Mouse (Mus musculus): ENCODE results near the gene Dtymk. TPM values are rescaled to one million over a fixed set of nuclear protein-coding genes. Genes with fewer than 3 reads are reported as not detected.
A peak's percentile ranks its signal among the peaks of the same experiment; 100 is the strongest.

Gene Dtymk
- polyA plus RNA-seq, 1 experiment, result 81.4 TPM

DNA sequence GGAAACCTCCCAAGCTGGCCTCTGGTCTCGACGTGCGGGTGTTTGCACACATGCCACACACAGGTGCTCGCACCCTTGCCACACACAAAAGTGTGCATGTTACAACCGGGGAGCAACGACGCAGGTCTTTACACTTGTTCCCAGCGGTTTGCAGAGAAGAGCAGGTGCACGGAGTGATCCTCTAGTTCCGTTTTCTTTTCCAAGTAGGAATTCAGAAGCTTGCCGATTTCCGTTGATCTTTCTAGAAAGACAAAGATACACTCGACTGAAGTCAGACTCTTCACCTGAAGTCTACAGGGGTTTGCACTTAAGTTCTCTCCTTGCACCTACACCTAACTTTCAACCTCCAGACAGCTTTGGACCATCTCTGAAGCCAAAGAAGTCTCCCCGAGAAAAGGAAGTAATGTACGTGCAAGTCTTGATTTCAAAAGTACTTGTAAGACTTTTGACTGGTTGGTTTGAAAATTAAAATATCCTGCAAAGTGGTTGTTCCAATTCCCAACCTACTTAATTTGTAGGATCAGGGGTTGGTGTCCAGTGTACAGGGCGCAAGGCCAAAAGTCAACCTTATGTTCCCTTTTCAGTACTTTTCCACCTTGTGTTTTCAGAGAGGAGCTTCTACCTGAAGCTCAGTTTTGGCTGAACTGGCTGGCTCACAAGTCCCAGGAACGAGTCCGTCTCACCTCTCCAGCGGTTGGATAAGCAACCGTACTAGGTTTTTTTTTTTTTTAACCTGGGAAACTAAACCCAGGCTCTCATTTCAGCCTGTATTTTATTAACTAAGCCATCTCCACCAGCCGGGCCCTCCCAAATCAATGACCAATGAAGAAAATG is 847 bp downstream of the Dtymk start:
- Histone ChIP-seq H3K27me3 (ENCODE audit: control insufficient read depth, insufficient read depth, insufficient read length) (no peaks in the 10 kb centered on the region), H3K4me2 (ENCODE audit: low read depth) (peak overlapping the region; percentile 86), H3K36me3 (ENCODE audit: control insufficient read depth, insufficient read depth) (peaks cover 6% of the 10 kb centered on the region), H3K4me3 (peak overlapping the region; percentile 63), H3ac (ENCODE audit: control insufficient read depth, insufficient read length) (peak overlapping the region; percentile 86), H3K79me2 (ENCODE audit: control insufficient read depth, insufficient read depth) (peaks cover 29% of the 10 kb centered on the region)
- TF ChIP-seq REST (IDR thresholded peaks at IDR 0.05; ENCODE audit: insufficient read depth, insufficient read length), result no peak
- no peak for TF ChIP-seq MAX (IDR thresholded peaks at IDR 0.05; ENCODE audit: low read depth)

- H3K4me2 ChIP-seq (ENCODE audit: low read depth), result no peak overlapping the region
- peaks cover 8% of the 10 kb centered on the region for H3K79me2 ChIP-seq (ENCODE audit: control insufficient read depth, insufficient read depth)
- no peak overlapping the region for H3ac ChIP-seq (ENCODE audit: control insufficient read depth, insufficient read length)
- H3K27me3 ChIP-seq (ENCODE audit: control insufficient read depth, insufficient read depth, insufficient read length), result no peaks in the 10 kb centered on the region
- no peak overlapping the region for H3K4me3 ChIP-seq
- no peak for TF ChIP-seq CEBPB (IDR thresholded peaks at IDR 0.05; ENCODE audit: insufficient read depth, poor library complexity, severe bottlenecking)
- no peak for TF ChIP-seq TCF3 (IDR thresholded peaks at IDR 0.05; ENCODE audit: insufficient read length, low read depth)
- no peak for TF ChIP-seq SRF (IDR thresholded peaks at IDR 0.05; ENCODE audit: control insufficient read depth, insufficient read length, low read depth)
- no peak for TF ChIP-seq POLR2AphosphoS2 (IDR thresholded peaks at IDR 0.05; ENCODE audit: insufficient read length, low read depth)
- TF ChIP-seq REST (IDR thresholded peaks at IDR 0.05; ENCODE audit: insufficient read depth, insufficient read length), result no peak
- no peak for TF ChIP-seq MYOD1 (IDR thresholded peaks at IDR 0.05; ENCODE audit: control insufficient read depth in 1 of 3, insufficient read length in 2 of 3, low read depth in 2 of 3)
- no peak for TF ChIP-seq E2F4 (IDR thresholded peaks at IDR 0.05; ENCODE audit: insufficient read depth)
- peaks cover 32% of the 10 kb centered on the region for H3K36me3 ChIP-seq (ENCODE audit: control insufficient read depth, insufficient read depth)
These were observed 5.8 kb downstream of the Dtymk start for GRCm38 (mm10) chr1:93795886-93796285.

- H3K4me2 ChIP-seq (ENCODE audit: low read depth), result no peak overlapping the region
- peaks cover 27% of the 10 kb centered on the region for H3K36me3 ChIP-seq (ENCODE audit: control insufficient read depth, insufficient read depth)
- H3K4me3 ChIP-seq, result no peak overlapping the region
- H3K79me2 ChIP-seq (ENCODE audit: control insufficient read depth, insufficient read depth), result no peaks in the 10 kb centered on the region
- TF ChIP-seq E2F4 (IDR thresholded peaks at IDR 0.05; ENCODE audit: insufficient read depth) (no peak), MAX (IDR thresholded peaks at IDR 0.05; ENCODE audit: low read depth) (no peak), SRF (IDR thresholded peaks at IDR 0.05; ENCODE audit: control insufficient read depth, insufficient read length, low read depth) (no peak), CEBPB (IDR thresholded peaks at IDR 0.05; ENCODE audit: insufficient read depth, poor library complexity, severe bottlenecking) (no peak), MYOD1 (IDR thresholded peaks at IDR 0.05; ENCODE audit: control insufficient read depth in 1 of 3, insufficient read length in 2 of 3, low read depth in 2 of 3) (no peak), TCF3 (IDR thresholded peaks at IDR 0.05; ENCODE audit: insufficient read length, low read depth) (no peak), POLR2A (IDR thresholded peaks at IDR 0.05; ENCODE audit: insufficient read length, low read depth) (no peak), REST (IDR thresholded peaks at IDR 0.05; ENCODE audit: insufficient read depth, insufficient read length) (no peak), USF1 (IDR thresholded peaks at IDR 0.05; ENCODE audit: low read depth) (no peak), MYOG (IDR thresholded peaks at IDR 0.05; ENCODE audit: control insufficient read depth in 1 of 3, insufficient read depth in 1 of 3, insufficient read length in 2 of 3, low read depth in 2 of 3) (no peak)
- H3K27me3 ChIP-seq (ENCODE audit: control insufficient read depth, insufficient read depth, insufficient read length), result no peaks in the 10 kb centered on the region
- no peak overlapping the region for H3ac ChIP-seq (ENCODE audit: control insufficient read depth, insufficient read length)
These were observed 7.2 kb downstream of the Dtymk start for GRCm38 (mm10) chr1:93794526-93794925.

DNA sequence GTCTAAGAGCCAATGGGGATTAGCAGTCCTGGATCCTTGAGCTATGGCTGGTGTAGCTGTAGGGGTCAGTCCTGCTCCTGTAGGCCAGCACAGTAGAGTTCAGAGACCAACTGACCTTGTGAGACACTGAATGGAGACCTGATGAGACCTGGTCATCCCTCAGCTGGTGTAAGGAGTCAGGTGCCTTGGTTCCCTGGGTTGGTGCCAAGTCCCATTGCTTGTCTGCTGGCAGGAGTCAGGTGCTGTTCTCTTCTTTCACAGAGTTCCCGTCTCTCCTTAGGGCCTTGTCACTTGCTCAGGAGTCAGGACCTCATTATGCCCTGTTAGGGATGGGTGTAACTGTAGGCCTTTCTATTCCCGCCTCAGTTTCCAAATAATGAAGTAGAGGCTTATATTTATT is 14.8 kb downstream of the Dtymk start:
- no peak for TF ChIP-seq SRF (IDR thresholded peaks at IDR 0.05; ENCODE audit: control insufficient read depth, insufficient read length, low read depth)
- TF ChIP-seq CEBPB (IDR thresholded peaks at IDR 0.05; ENCODE audit: insufficient read depth, poor library complexity, severe bottlenecking), result no peak
- TF ChIP-seq USF1 (IDR thresholded peaks at IDR 0.05; ENCODE audit: low read depth), result no peak
- no peak for TF ChIP-seq MAX (IDR thresholded peaks at IDR 0.05; ENCODE audit: low read depth)
- no peak for TF ChIP-seq TCF12 (IDR thresholded peaks at IDR 0.05; ENCODE audit: insufficient read depth, poor library complexity, severe bottlenecking)
- TF ChIP-seq TCF3 (IDR thresholded peaks at IDR 0.05; ENCODE audit: insufficient read length, low read depth), result no peak
- no peak for TF ChIP-seq REST (IDR thresholded peaks at IDR 0.05; ENCODE audit: insufficient read depth, insufficient read length)
- TF ChIP-seq MYOG (IDR thresholded peaks at IDR 0.05; ENCODE audit: control insufficient read depth in 1 of 3, insufficient read depth in 1 of 3, insufficient read length in 2 of 3, low read depth in 2 of 3), result no peak
- no peak for TF ChIP-seq MYOD1 (IDR thresholded peaks at IDR 0.05; ENCODE audit: control insufficient read depth in 1 of 3, insufficient read length in 2 of 3, low read depth in 2 of 3)
- TF ChIP-seq POLR2A (IDR thresholded peaks at IDR 0.05; ENCODE audit: insufficient read length, low read depth), result no peak
- TF ChIP-seq POLR2AphosphoS2 (IDR thresholded peaks at IDR 0.05; ENCODE audit: insufficient read length, low read depth), result no peak
- TF ChIP-seq E2F4 (IDR thresholded peaks at IDR 0.05; ENCODE audit: insufficient read depth), result no peak
- H3ac ChIP-seq (ENCODE audit: control insufficient read depth, insufficient read length), result no peak overlapping the region
- H3K27me3 ChIP-seq (ENCODE audit: control insufficient read depth, insufficient read depth, insufficient read length), result no peaks in the 10 kb centered on the region
- peaks cover 39% of the 10 kb centered on the region for H3K36me3 ChIP-seq (ENCODE audit: control insufficient read depth, insufficient read depth)
- no peak overlapping the region for H3K4me3 ChIP-seq
- no peak overlapping the region for H3K4me2 ChIP-seq (ENCODE audit: low read depth)
- H3K79me2 ChIP-seq (ENCODE audit: control insufficient read depth, insufficient read depth), result no peaks in the 10 kb centered on the region

DNA sequence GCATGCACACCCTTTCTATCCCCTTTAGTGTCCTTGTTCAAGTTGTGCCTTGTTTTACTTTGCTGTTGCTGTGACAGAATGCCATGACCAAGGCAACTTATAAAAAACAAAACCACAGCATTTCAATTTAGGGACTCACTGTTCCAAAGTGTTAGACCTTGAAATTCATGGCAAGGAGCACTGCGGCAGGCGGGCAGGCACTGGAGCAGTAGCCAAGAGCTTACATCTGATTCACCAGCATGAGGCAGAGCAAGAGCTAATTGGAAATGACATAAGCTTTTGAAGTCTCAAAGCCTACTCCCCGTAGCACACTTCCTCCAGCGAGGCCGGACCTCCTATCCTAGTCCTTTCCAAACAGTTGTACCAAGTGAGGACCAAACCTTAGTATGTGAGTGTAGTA is 25.0 kb downstream of the Dtymk start:
- Histone ChIP-seq H3K27me3 (ENCODE audit: control insufficient read depth, insufficient read depth, insufficient read length) (no peaks in the 10 kb centered on the region), H3K36me3 (ENCODE audit: control insufficient read depth, insufficient read depth) (peaks cover 48% of the 10 kb centered on the region), H3K4me3 (no peak overlapping the region), H3K4me2 (ENCODE audit: low read depth) (no peak overlapping the region), H3ac (ENCODE audit: control insufficient read depth, insufficient read length) (no peak overlapping the region), H3K79me2 (ENCODE audit: control insufficient read depth, insufficient read depth) (no peaks in the 10 kb centered on the region)
- TF ChIP-seq MYOG (IDR thresholded peaks at IDR 0.05; ENCODE audit: control insufficient read depth in 1 of 3, insufficient read depth in 1 of 3, insufficient read length in 2 of 3, low read depth in 2 of 3) (no peak), E2F4 (IDR thresholded peaks at IDR 0.05; ENCODE audit: insufficient read depth) (no peak), REST (IDR thresholded peaks at IDR 0.05; ENCODE audit: insufficient read depth, insufficient read length) (no peak), MAX (IDR thresholded peaks at IDR 0.05; ENCODE audit: low read depth) (no peak), TCF12 (IDR thresholded peaks at IDR 0.05; ENCODE audit: insufficient read depth, poor library complexity, severe bottlenecking) (no peak), CEBPB (IDR thresholded peaks at IDR 0.05; ENCODE audit: insufficient read depth, poor library complexity, severe bottlenecking) (no peak), USF1 (IDR thresholded peaks at IDR 0.05; ENCODE audit: low read depth) (no peak), TCF3 (IDR thresholded peaks at IDR 0.05; ENCODE audit: insufficient read length, low read depth) (no peak), MYOD1 (IDR thresholded peaks at IDR 0.05; ENCODE audit: control insufficient read depth in 1 of 3, insufficient read length in 2 of 3, low read depth in 2 of 3) (no peak), POLR2AphosphoS2 (IDR thresholded peaks at IDR 0.05; ENCODE audit: insufficient read length, low read depth) (no peak), POLR2A (IDR thresholded peaks at IDR 0.05; ENCODE audit: insufficient read length, low read depth) (no peak), SRF (IDR thresholded peaks at IDR 0.05; ENCODE audit: control insufficient read depth, insufficient read length, low read depth) (no peak)
